Mouse (Mus musculus) brain, embryonic 14.5 days (tissue): Measurements from ENCODE around the gene Thap8. TPM values are rescaled to one million over a fixed set of nuclear protein-coding genes. Genes with fewer than 3 reads are reported as not detected.

Experiments used
- DNase-seq: peaks from one replicate; pipeline ENCODE4 v3.0.0-alpha.2; 2011; ENCODE audit warnings: low read depth
- CTCF ChIP-seq: fragments of 200-500 bp; IDR thresholded peaks from 2 replicates; pipeline ENCODE4 v1.5.1; 2012; ENCODE audit warnings: inconsistent platforms, mild to moderate bottlenecking, moderate library complexity, borderline replicate concordance; ENCODE audit not compliant: insufficient read depth, insufficient read length; ENCODE audit errors: extremely low read depth
- POLR2A ChIP-seq: fragments of 200-500 bp; IDR thresholded peaks from 2 replicates; pipeline ENCODE4 v1.6.1; 2012; ENCODE audit warnings: mild to moderate bottlenecking, inconsistent platforms, borderline replicate concordance; ENCODE audit not compliant: poor library complexity, insufficient read depth, insufficient read length, severe bottlenecking; ENCODE audit errors: extremely low read depth
- polyA plus RNA-seq: library from polyadenylated mRNA; depleted of rRNA; stranded (reverse); fragments of >200 nt; gene quantifications from 2 replicates; pipeline ENCODE4 v1.2.3, GENCODE M21; 2012

The Thap8 gene
- polyA plus RNA-seq, 1 experiment: 0.12 TPM

GRCm38 (mm10) chr7:30306083-30306779 is 26.3 kb downstream of the Thap8 start:
- DNase-seq: peak; percentile 48

GRCm38 (mm10) chr7:30308076-30309005 is 28.4 kb downstream of the Thap8 start, which contains the start of gene Alkbh6:
TSS of gene Alkbh6 (plus strand) at chr7:30308717.
- TF ChIP-seq POLR2A: 0 out of 2 replicates have a peak, but pooled peaks have one; percentile 12
- no peak for TF ChIP-seq CTCF
- DNase-seq: peak; percentile 99

More at GRCm38 (mm10) chr7:30306083-30306779, 26.3 kb downstream of the Thap8 start:
- TF ChIP-seq POLR2A: no peak
- TF ChIP-seq CTCF: peak; percentile 52; the same call in 1 of the 2 replicates

GRCm38 (mm10) chr7:30309395-30310129 is 29.7 kb downstream of the Thap8 start:
- no peak for TF ChIP-seq CTCF
- no peak for TF ChIP-seq POLR2A
- no peak for DNase-seq

- no peak for DNase-seq
- no peak for TF ChIP-seq CTCF
- no peak for TF ChIP-seq POLR2A
Observed at GRCm38 (mm10) chr7:30310136-30310535, 30.2 kb downstream of the Thap8 start.

- TF ChIP-seq POLR2A (no peak), CTCF (no peak)
- DNase-seq: no peak
Observed at GRCm38 (mm10) chr7:30313666-30314320, 33.9 kb downstream of the Thap8 start.

- no peak for DNase-seq
- TF ChIP-seq CTCF: no peak
Observed at GRCm38 (mm10) chr7:30314721-30315155, 34.8 kb downstream of the Thap8 start, which contains the start of gene Syne4. TSS of gene Syne4 (plus strand) at chr7:30314807.

- TF ChIP-seq POLR2A (no peak), CTCF (no peak)
- DNase-seq: no peak
Observed at GRCm38 (mm10) chr7:30315559-30316529, 36.0 kb downstream of the Thap8 start.

- TF ChIP-seq POLR2A (no peak), CTCF (no peak)
- DNase-seq: no peak
Observed at GRCm38 (mm10) chr7:30318142-30318541, 38.2 kb downstream of the Thap8 start.

- no peak for TF ChIP-seq POLR2A
- TF ChIP-seq CTCF: no peak
- no peak for DNase-seq
Observed at GRCm38 (mm10) chr7:30320946-30321345, 41.1 kb downstream of the Thap8 start.

GRCm38 (mm10) chr7:30321539-30322284 is 41.8 kb downstream of the Thap8 start, which contains the start of gene E130208F15Rik:
TSS of gene E130208F15Rik (plus strand) at chr7:30321740.
- DNase-seq: peak; percentile 83
- TF ChIP-seq CTCF (no peak), POLR2A (no peak; the same call in 1 of the 2 replicates)
